Mouse (Mus musculus): ENCODE data around the gene Ank2. TPM values are rescaled to one million over a fixed set of nuclear protein-coding genes. Genes with fewer than 3 reads are reported as not detected.

The Ank2 gene
- polyA plus RNA-seq, 1 experiment from 2014 or later = 65.3 TPM

- Histone ChIP-seq H3K27ac (no peak overlapping the region), H3K27me3 (ENCODE audit: insufficient read depth, poor library complexity, severe bottlenecking) (no peaks in the 10 kb centered on the region), H3K4me1 (replicated peaks) (no peaks in the 10 kb centered on the region), H3K36me3 (no peaks in the 10 kb centered on the region), H3K9me3 (no peaks in the 10 kb centered on the region), H3K4me3 (no peak overlapping the region)
- no peak for DNase-seq (ENCODE audit: low spot score)
- 92% methylated on average over 6 of the region's 6 CpGs for WGBS
Observed at GRCm38 (mm10) chr3:127116226-127116625, 382.9 kb downstream of the Ank2 start.

GRCm38 (mm10) chr3:127113238-127113637 is 385.9 kb downstream of the Ank2 start:
- 89% methylated on average over 7 of the region's 7 CpGs for WGBS
- Histone ChIP-seq H3K27ac (no peak overlapping the region), H3K27me3 (ENCODE audit: insufficient read depth, poor library complexity, severe bottlenecking) (no peaks in the 10 kb centered on the region), H3K4me3 (no peak overlapping the region), H3K9me3 (no peaks in the 10 kb centered on the region), H3K36me3 (no peaks in the 10 kb centered on the region), H3K4me1 (replicated peaks) (no peaks in the 10 kb centered on the region)
- DNase-seq (ENCODE audit: low spot score) = no peak

GRCm38 (mm10) chr3:127109413-127109812 is 389.7 kb downstream of the Ank2 start:
- no peak for DNase-seq (ENCODE audit: low spot score)
- WGBS = 86% methylated on average over 3 of the region's 3 CpGs
- Histone ChIP-seq H3K36me3 (no peaks in the 10 kb centered on the region), H3K4me1 (replicated peaks) (no peaks in the 10 kb centered on the region), H3K4me3 (no peak overlapping the region), H3K27me3 (ENCODE audit: insufficient read depth, poor library complexity, severe bottlenecking) (no peaks in the 10 kb centered on the region), H3K27ac (no peak overlapping the region), H3K9me3 (peaks cover 5% of the 10 kb centered on the region; the same call in 1 of the 2 replicates)

GRCm38 (mm10) chr3:127108481-127108880 is 390.7 kb downstream of the Ank2 start:
- no peak for DNase-seq (ENCODE audit: low spot score)
- Histone ChIP-seq H3K4me1 (replicated peaks) (no peaks in the 10 kb centered on the region), H3K27ac (no peak overlapping the region), H3K9me3 (peaks cover 5% of the 10 kb centered on the region; the same call in 1 of the 2 replicates), H3K27me3 (ENCODE audit: insufficient read depth, poor library complexity, severe bottlenecking) (no peaks in the 10 kb centered on the region), H3K4me3 (no peak overlapping the region), H3K36me3 (no peaks in the 10 kb centered on the region)
- WGBS = 91% methylated on average over 2 of the region's 2 CpGs

GRCm38 (mm10) chr3:127107281-127107680 is 391.9 kb downstream of the Ank2 start:
- Histone ChIP-seq H3K36me3 (no peaks in the 10 kb centered on the region), H3K4me1 (replicated peaks) (no peaks in the 10 kb centered on the region), H3K9me3 (peaks cover 5% of the 10 kb centered on the region; the same call in 1 of the 2 replicates), H3K27me3 (ENCODE audit: insufficient read depth, poor library complexity, severe bottlenecking) (no peaks in the 10 kb centered on the region), H3K4me3 (no peak overlapping the region), H3K27ac (no peak overlapping the region)
- WGBS = 83% methylated on average over 5 of the region's 5 CpGs
- no peak for DNase-seq (ENCODE audit: low spot score)

GRCm38 (mm10) chr3:127101326-127101725 is 397.8 kb downstream of the Ank2 start:
- H3K27ac ChIP-seq = no peak overlapping the region
- no peaks in the 10 kb centered on the region for H3K36me3 ChIP-seq
- peaks cover 5% of the 10 kb centered on the region; the same call in 1 of the 2 replicates for H3K9me3 ChIP-seq
- WGBS = 92% methylated on average over 1 of the region's 1 CpGs
- DNase-seq (ENCODE audit: low spot score) = no peak
- H3K4me3 ChIP-seq = no peak overlapping the region
- no peaks in the 10 kb centered on the region for H3K27me3 ChIP-seq (ENCODE audit: insufficient read depth, poor library complexity, severe bottlenecking)
- H3K4me1 ChIP-seq (replicated peaks) = no peaks in the 10 kb centered on the region

GRCm38 (mm10) chr3:127097745-127098144 is 401.4 kb downstream of the Ank2 start:
- H3K9me3 ChIP-seq = no peaks in the 10 kb centered on the region
- DNase-seq (ENCODE audit: low spot score) = no peak
- H3K4me1 ChIP-seq (replicated peaks) = no peaks in the 10 kb centered on the region
- 93% methylated on average over 1 of the region's 1 CpGs for WGBS
- no peaks in the 10 kb centered on the region for H3K27me3 ChIP-seq (ENCODE audit: insufficient read depth, poor library complexity, severe bottlenecking)
- H3K27ac ChIP-seq = no peak overlapping the region
- H3K4me3 ChIP-seq = no peak overlapping the region
- no peaks in the 10 kb centered on the region for H3K36me3 ChIP-seq

GRCm38 (mm10) chr3:127097106-127097505 is 402.0 kb downstream of the Ank2 start:
- H3K36me3 ChIP-seq = no peaks in the 10 kb centered on the region
- 96% methylated on average over 1 of the region's 1 CpGs for WGBS
- H3K9me3 ChIP-seq = no peaks in the 10 kb centered on the region
- no peaks in the 10 kb centered on the region for H3K27me3 ChIP-seq (ENCODE audit: insufficient read depth, poor library complexity, severe bottlenecking)
- no peak overlapping the region for H3K27ac ChIP-seq
- no peak for DNase-seq (ENCODE audit: low spot score)
- H3K4me1 ChIP-seq (replicated peaks) = no peaks in the 10 kb centered on the region
- H3K4me3 ChIP-seq = no peak overlapping the region

- WGBS = 91% methylated on average over 4 of the region's 4 CpGs
- no peak for DNase-seq (ENCODE audit: low spot score)
- H3K4me1 ChIP-seq (replicated peaks) = no peaks in the 10 kb centered on the region
- no peaks in the 10 kb centered on the region for H3K36me3 ChIP-seq
- no peak overlapping the region for H3K4me3 ChIP-seq
- H3K27me3 ChIP-seq (ENCODE audit: insufficient read depth, poor library complexity, severe bottlenecking) = no peaks in the 10 kb centered on the region
- no peaks in the 10 kb centered on the region for H3K9me3 ChIP-seq
- no peak overlapping the region for H3K27ac ChIP-seq
Observed at GRCm38 (mm10) chr3:127093631-127094030, 405.5 kb downstream of the Ank2 start.

- no peak for DNase-seq (ENCODE audit: low spot score)
Observed at GRCm38 (mm10) chr3:127087574-127087973, 411.6 kb downstream of the Ank2 start.

GRCm38 (mm10) chr3:127086834-127087506 is 412.2 kb downstream of the Ank2 start:
- Histone ChIP-seq H3K27ac (0 out of 2 replicates have a peak overlapping the region, but pooled peaks have one; percentile 16), H3K9me3 (no peaks in the 10 kb centered on the region), H3K27me3 (ENCODE audit: insufficient read depth, poor library complexity, severe bottlenecking) (no peaks in the 10 kb centered on the region), H3K4me3 (no peak overlapping the region), H3K4me1 (replicated peaks) (peaks cover 15% of the 10 kb centered on the region), H3K36me3 (no peaks in the 10 kb centered on the region)
- WGBS = 33% methylated on average over 3 of the region's 3 CpGs
- DNase-seq (ENCODE audit: low spot score) = peak; percentile 34

More at GRCm38 (mm10) chr3:127087574-127087973, 411.6 kb downstream of the Ank2 start:
- no peaks in the 10 kb centered on the region for H3K36me3 ChIP-seq
- WGBS = 81% methylated on average over 1 of the region's 1 CpGs
- no peaks in the 10 kb centered on the region for H3K27me3 ChIP-seq (ENCODE audit: insufficient read depth, poor library complexity, severe bottlenecking)
- H3K4me3 ChIP-seq = no peak overlapping the region
- H3K9me3 ChIP-seq = no peaks in the 10 kb centered on the region
- peaks cover 15% of the 10 kb centered on the region for H3K4me1 ChIP-seq (replicated peaks)
- no peak overlapping the region for H3K27ac ChIP-seq

GRCm38 (mm10) chr3:127077369-127077768 is 421.8 kb downstream of the Ank2 start:
- no peak overlapping the region for H3K27ac ChIP-seq

GRCm38 (mm10) chr3:127075531-127076280 is 423.4 kb downstream of the Ank2 start:
- H3K36me3 ChIP-seq = no peaks in the 10 kb centered on the region
- H3K4me1 ChIP-seq (replicated peaks) = no peaks in the 10 kb centered on the region
- DNase-seq (ENCODE audit: low spot score) = no peak
- no peak overlapping the region for H3K27ac ChIP-seq
- H3K9me3 ChIP-seq = no peaks in the 10 kb centered on the region
- WGBS = 88% methylated on average over 8 of the region's 8 CpGs
- H3K27me3 ChIP-seq (ENCODE audit: insufficient read depth, poor library complexity, severe bottlenecking) = no peaks in the 10 kb centered on the region
- no peak overlapping the region for H3K4me3 ChIP-seq

More at GRCm38 (mm10) chr3:127077369-127077768, 421.8 kb downstream of the Ank2 start:
- no peaks in the 10 kb centered on the region for H3K9me3 ChIP-seq
- no peaks in the 10 kb centered on the region for H3K4me1 ChIP-seq (replicated peaks)
- no peak for DNase-seq (ENCODE audit: low spot score)
- H3K27me3 ChIP-seq (ENCODE audit: insufficient read depth, poor library complexity, severe bottlenecking) = no peaks in the 10 kb centered on the region
- no peaks in the 10 kb centered on the region for H3K36me3 ChIP-seq
- 92% methylated on average over 5 of the region's 5 CpGs for WGBS
- no peak overlapping the region for H3K4me3 ChIP-seq

All from hindbrain, embryonic 10.5 days (tissue).